Mouse (Mus musculus): ENCODE data around the gene Nrxn3. TPM values are rescaled to one million over a fixed set of nuclear protein-coding genes. Genes with fewer than 3 reads are reported as not detected.

Nrxn3 gene
- polyA plus RNA-seq, 1 experiment from 2014 or later: 53.1 TPM

DNA sequence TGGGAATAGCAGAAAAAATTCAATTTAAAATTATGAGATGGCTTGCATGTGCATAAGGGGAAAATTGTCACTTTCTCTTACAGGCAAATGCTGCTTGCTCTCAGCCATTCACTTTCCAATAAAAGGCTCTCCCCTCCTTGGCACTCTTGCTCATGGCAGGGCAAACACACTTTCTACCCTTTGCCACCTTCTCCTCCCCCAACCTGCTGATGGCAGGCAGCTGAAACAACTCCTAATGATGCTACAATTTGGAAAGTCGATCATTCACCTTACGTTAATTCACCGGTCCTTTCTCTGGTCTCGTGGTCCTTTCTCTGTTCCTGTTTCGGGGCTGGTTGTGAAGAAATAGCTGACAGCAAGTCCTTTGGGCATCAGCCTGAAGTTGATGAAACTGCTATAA lies 1091.0 kb downstream of the Nrxn3 start:
- H3K9ac ChIP-seq: no peak overlapping the region
- peak overlapping the region; percentile 72 for H3K4me2 ChIP-seq (replicated peaks)
- no peaks in the 10 kb centered on the region for H3K36me3 ChIP-seq
- H3K27me3 ChIP-seq: peaks cover 19% of the 10 kb centered on the region; the same call in 1 of the 2 replicates
- no peak overlapping the region for H3K27ac ChIP-seq
- H3K4me1 ChIP-seq: peaks cover 30% of the 10 kb centered on the region
- no peak for ATAC-seq (ENCODE audit: low FRiP score)
- 64% methylated on average over 5 of the region's 5 CpGs for WGBS
- peak overlapping the region; percentile 46 for H3K4me3 ChIP-seq
- H3K9me3 ChIP-seq (replicated peaks): no peaks in the 10 kb centered on the region

DNA sequence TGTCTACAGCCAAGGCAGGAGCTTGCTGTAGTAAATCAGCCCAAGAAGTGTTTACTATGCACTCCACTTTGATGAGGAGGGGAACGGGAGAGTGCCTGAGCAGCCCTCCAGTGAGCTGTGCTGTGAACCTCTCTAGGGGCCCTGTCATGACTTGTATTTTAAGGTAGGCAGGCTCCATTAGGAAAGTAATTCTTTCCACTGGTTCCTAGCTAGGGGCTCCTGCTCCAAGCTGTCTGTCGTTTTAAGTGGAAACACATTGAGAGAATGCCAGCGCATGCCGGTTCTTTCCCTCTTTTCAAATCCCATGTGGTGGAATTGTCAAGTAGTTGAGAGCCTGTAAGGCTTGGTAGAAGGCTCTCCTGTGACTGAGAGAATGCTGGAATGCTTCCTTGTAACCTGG lies 1091.9 kb downstream of the Nrxn3 start:
- H3K9ac ChIP-seq: no peak overlapping the region
- no peak for ATAC-seq (ENCODE audit: low FRiP score)
- H3K4me3 ChIP-seq: no peak overlapping the region
- H3K4me2 ChIP-seq (replicated peaks): peak overlapping the region; percentile 21; the same call in 1 of the 2 replicates
- H3K27ac ChIP-seq: peak overlapping the region; percentile 8; the same call in 1 of the 2 replicates
- H3K36me3 ChIP-seq: no peaks in the 10 kb centered on the region
- H3K27me3 ChIP-seq: peaks cover 19% of the 10 kb centered on the region; the same call in 1 of the 2 replicates
- H3K9me3 ChIP-seq (replicated peaks): no peaks in the 10 kb centered on the region
- H3K4me1 ChIP-seq: peaks cover 30% of the 10 kb centered on the region
- WGBS: 29% methylated on average over 4 of the region's 4 CpGs

DNA sequence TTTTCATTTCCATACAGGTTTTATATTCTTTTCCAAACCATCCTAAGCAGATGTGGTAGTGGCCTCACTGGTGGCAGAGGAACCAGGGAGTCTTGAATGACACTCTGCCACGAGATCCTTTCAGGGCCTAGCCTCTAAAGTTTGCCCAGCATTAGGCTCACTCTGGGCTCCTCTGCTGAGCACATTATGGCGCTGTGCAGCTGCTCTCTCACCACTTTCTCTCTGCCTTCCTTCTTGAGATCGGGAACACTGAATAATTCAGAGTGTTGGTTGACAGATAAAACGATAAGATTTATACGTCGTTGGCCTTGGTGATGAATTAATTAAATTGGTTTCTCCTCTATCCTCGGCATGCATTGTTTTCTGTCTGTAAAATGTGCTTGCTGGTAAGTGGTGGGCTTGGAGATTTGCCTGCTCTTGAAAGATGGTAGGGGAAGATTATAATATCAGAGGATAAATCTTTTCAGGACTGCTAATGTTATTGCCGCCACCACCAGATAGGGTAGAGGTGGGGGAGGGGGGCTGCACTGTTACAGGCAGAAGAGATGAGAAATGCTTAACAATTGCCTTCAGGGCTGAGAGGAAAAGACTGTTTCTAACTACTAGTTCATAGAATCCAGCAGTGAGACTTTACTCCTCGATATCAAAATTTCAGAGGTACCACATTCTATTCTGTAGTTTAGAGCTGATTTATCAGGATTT lies 1094.5 kb downstream of the Nrxn3 start:
- peaks cover 27% of the 10 kb centered on the region for H3K4me1 ChIP-seq
- peaks cover 15% of the 10 kb centered on the region; the same call in 1 of the 2 replicates for H3K27me3 ChIP-seq
- H3K9ac ChIP-seq: no peak overlapping the region
- H3K36me3 ChIP-seq: no peaks in the 10 kb centered on the region
- H3K9me3 ChIP-seq (replicated peaks): no peaks in the 10 kb centered on the region
- H3K4me2 ChIP-seq (replicated peaks): 0 out of 2 replicates have a peak overlapping the region, but pooled peaks have one; percentile 13
- WGBS: 62% methylated on average over 9 of the region's 9 CpGs
- H3K4me3 ChIP-seq: no peak overlapping the region
- 0 out of 2 replicates have a peak, but pooled peaks have one; percentile 33 for ATAC-seq (ENCODE audit: low FRiP score)
- H3K27ac ChIP-seq: no peak overlapping the region; the same call in 1 of the 2 replicates

DNA sequence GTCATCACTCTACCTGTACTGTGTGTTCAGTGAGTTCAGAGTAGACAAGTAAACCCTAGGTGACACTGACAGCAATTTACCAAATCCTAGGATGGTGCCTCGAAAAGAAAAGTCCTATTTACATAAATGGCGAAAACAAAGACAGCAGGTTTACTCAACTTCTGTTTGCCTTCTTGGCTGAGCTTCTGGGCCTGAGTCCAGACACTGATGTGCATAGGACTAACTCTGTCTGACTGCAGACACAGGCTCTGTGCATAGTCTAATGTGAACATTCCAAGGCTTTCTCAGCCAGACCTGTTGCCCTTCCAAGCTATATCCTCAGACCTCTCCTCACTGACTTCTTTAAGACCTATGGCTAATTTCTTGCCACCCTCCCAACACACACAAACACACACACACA lies 1095.5 kb downstream of the Nrxn3 start:
- Histone ChIP-seq H3K9me3 (replicated peaks) (no peaks in the 10 kb centered on the region), H3K4me1 (peaks cover 23% of the 10 kb centered on the region), H3K27me3 (peaks cover 8% of the 10 kb centered on the region; the same call in 1 of the 2 replicates), H3K27ac (no peak overlapping the region), H3K9ac (no peak overlapping the region), H3K4me2 (replicated peaks) (no peak overlapping the region), H3K36me3 (no peaks in the 10 kb centered on the region), H3K4me3 (no peak overlapping the region)
- no peak for ATAC-seq (ENCODE audit: low FRiP score)
- 86% methylated on average over 2 of the region's 2 CpGs for WGBS

DNA sequence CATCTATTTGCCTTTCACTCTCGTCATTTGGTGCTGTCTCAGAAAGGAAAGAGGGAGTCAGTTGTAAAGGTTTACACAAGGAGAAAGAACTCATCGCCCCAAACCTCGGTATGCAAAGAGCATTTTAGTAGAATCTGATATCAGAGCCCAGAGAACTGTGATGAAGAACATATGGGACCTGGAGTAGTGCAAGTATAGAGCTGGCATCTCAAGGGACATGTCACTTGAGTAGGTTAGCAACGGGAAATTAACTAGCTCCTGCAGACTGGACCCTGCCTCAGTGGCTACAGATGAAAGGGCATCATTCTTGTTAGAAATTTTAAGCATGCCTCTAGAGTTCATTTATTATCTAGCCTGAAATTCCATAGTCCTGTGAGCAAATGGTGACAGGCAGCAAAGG lies 1099.5 kb downstream of the Nrxn3 start:
- Histone ChIP-seq H3K27me3 (no peaks in the 10 kb centered on the region), H3K9ac (no peak overlapping the region), H3K27ac (peak overlapping the region; percentile 30; the same call in 1 of the 2 replicates), H3K4me3 (no peak overlapping the region), H3K9me3 (replicated peaks) (no peaks in the 10 kb centered on the region), H3K4me2 (replicated peaks) (no peak overlapping the region), H3K36me3 (no peaks in the 10 kb centered on the region), H3K4me1 (peaks cover 11% of the 10 kb centered on the region)
- 19% methylated on average over 4 of the region's 4 CpGs for WGBS
- peak; percentile 46; the same call in 1 of the 2 replicates for ATAC-seq (ENCODE audit: low FRiP score)

DNA sequence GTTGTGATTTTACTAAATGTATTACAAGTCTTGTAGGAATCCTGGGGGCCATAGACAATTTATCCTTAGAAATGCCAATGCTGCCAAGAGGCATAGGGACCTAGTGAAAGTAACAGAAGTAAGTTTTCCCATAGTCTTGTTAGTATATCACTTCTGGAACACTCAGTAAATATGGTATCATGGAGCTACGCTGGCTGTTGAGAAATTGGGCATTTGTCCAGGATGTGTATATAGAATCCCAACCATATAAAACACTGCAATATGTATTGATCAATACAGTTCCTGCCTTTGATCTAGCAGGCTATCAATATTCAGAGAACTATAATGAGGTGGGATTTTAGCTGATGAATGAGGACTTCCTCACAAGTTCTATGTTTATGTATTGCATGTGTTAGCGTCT lies 1107.3 kb downstream of the Nrxn3 start:
- no peak overlapping the region for H3K4me2 ChIP-seq (replicated peaks)
- no peaks in the 10 kb centered on the region for H3K27me3 ChIP-seq
- no peaks in the 10 kb centered on the region for H3K36me3 ChIP-seq
- H3K4me3 ChIP-seq: no peak overlapping the region
- 92% methylated on average over 2 of the region's 2 CpGs for WGBS
- H3K4me1 ChIP-seq: no peaks in the 10 kb centered on the region
- no peak overlapping the region for H3K27ac ChIP-seq
- no peaks in the 10 kb centered on the region for H3K9me3 ChIP-seq (replicated peaks)
- ATAC-seq (ENCODE audit: low FRiP score): no peak
- no peak overlapping the region for H3K9ac ChIP-seq

DNA sequence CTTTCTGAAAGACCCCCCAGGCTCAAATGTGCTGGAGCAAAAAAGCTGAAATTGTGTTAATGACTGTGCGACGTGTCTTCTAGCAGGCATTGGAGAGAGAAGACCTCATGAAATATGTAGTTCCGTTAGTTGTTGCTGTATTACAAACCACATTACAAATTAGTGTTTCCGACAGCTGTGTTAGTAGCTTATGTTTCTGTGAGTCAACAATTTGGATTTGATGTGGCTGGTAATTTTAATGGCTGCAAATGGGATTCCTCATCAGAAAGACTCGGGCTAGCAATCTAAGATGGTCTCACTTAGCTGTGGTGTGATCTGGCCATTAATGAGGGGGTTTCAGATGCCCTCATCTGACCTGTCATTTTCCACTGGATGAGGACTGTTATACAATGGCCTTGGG lies 1107.7 kb downstream of the Nrxn3 start:
- no peak overlapping the region for H3K4me2 ChIP-seq (replicated peaks)
- no peak overlapping the region for H3K4me3 ChIP-seq
- no peaks in the 10 kb centered on the region for H3K27me3 ChIP-seq
- no peak overlapping the region for H3K27ac ChIP-seq
- H3K4me1 ChIP-seq: no peaks in the 10 kb centered on the region
- H3K36me3 ChIP-seq: no peaks in the 10 kb centered on the region
- WGBS: 88% methylated on average over 5 of the region's 5 CpGs
- H3K9ac ChIP-seq: no peak overlapping the region
- ATAC-seq (ENCODE audit: low FRiP score): no peak
- H3K9me3 ChIP-seq (replicated peaks): no peaks in the 10 kb centered on the region

DNA sequence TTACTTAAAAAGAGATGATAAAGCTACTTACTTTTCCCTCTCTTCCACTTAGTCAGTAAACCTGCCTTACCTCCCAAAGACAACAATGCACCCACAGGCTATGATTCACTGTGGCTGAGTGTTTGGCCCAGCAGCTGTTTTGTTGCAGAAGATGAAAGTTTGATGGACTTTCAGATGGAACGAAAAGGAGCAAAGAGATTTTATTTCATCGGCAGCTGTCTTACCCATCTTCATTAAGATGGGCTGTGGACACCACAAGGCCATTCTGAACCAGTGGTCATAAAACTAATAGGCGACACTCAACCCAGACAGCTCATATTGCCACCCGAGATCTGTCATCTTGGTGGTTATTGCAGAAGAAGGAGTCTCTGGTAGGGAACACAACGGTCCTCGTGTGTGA lies 1108.6 kb downstream of the Nrxn3 start:
- H3K27me3 ChIP-seq: no peaks in the 10 kb centered on the region
- H3K9ac ChIP-seq: no peak overlapping the region
- no peak overlapping the region for H3K27ac ChIP-seq
- H3K4me2 ChIP-seq (replicated peaks): no peak overlapping the region
- no peaks in the 10 kb centered on the region for H3K9me3 ChIP-seq (replicated peaks)
- no peaks in the 10 kb centered on the region for H3K4me1 ChIP-seq
- no peaks in the 10 kb centered on the region for H3K36me3 ChIP-seq
- 92% methylated on average over 6 of the region's 6 CpGs for WGBS
- no peak overlapping the region for H3K4me3 ChIP-seq
- no peak for ATAC-seq (ENCODE audit: low FRiP score)

DNA sequence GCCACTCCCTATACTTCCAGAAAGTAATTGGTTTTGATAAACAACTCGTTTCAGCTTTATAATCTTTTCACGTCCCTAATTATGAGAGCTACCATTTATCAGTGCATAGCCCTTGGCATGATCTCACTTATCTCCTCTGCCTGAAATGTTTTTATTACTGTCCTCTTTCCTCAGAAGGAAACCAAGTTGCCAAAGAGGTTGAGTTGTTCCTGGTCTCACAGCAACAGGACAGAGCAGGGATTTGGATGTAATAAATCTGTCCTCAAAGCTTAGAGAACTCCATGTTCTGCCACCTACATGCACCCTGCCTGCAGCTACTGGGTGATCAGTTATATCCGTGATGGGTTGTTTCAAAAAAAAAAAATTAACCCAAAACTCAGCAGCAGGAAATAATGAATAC lies 1113.6 kb downstream of the Nrxn3 start:
- H3K27me3 ChIP-seq: no peaks in the 10 kb centered on the region
- ATAC-seq (ENCODE audit: low FRiP score): no peak
- H3K4me2 ChIP-seq (replicated peaks): no peak overlapping the region
- H3K9ac ChIP-seq: no peak overlapping the region
- WGBS: 79% methylated on average over 3 of the region's 3 CpGs
- no peaks in the 10 kb centered on the region for H3K9me3 ChIP-seq (replicated peaks)
- H3K4me1 ChIP-seq: no peaks in the 10 kb centered on the region
- H3K4me3 ChIP-seq: no peak overlapping the region
- no peaks in the 10 kb centered on the region for H3K36me3 ChIP-seq
- no peak overlapping the region for H3K27ac ChIP-seq

DNA sequence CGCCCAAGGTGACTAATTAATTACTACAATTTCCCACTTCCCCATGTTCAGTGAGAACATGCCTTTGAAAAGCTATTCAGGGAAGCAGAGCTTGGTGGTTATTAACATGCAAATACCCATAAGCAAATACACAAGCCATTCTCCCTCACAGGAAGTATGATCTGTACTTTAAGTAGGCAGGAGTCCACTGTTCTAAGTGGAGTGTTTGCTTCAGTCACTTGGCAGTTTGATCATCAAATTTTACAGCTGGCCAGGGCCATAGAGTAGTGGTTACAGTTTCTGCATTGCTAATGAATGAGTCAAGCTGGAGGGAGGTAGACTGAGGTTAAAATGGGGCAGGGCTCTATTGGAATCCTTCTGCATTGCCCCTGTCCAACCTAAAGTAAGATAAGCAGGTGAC lies 1120.2 kb downstream of the Nrxn3 start:
- 97% methylated on average over 1 of the region's 1 CpGs for WGBS
- Histone ChIP-seq H3K27ac (no peak overlapping the region), H3K9ac (no peak overlapping the region), H3K27me3 (no peaks in the 10 kb centered on the region), H3K9me3 (replicated peaks) (no peaks in the 10 kb centered on the region), H3K4me1 (no peaks in the 10 kb centered on the region), H3K4me3 (no peak overlapping the region), H3K4me2 (replicated peaks) (no peak overlapping the region), H3K36me3 (no peaks in the 10 kb centered on the region)
- ATAC-seq (ENCODE audit: low FRiP score): no peak

DNA sequence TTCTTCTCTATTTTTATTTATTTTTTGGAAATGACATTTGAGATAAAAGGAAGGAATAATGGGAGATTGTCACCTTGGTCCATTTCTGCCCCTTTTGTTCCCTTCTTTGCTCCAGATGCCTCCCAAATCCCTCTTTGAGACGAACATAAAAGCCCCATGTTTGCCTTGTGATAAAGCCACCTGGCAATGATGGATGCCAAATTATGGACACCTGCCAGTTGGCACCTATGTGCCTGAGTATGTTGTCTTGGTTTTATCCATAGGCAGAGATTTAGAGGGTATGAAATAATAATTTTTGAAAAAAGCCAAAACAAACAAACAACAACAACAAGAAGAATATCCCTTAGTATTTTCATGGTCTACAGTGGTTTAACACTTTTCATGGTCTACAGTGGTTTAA lies 1125.4 kb downstream of the Nrxn3 start:
- Histone ChIP-seq H3K27ac (no peak overlapping the region), H3K4me1 (no peaks in the 10 kb centered on the region), H3K4me3 (no peak overlapping the region), H3K9me3 (replicated peaks) (no peaks in the 10 kb centered on the region), H3K27me3 (no peaks in the 10 kb centered on the region), H3K9ac (no peak overlapping the region), H3K4me2 (replicated peaks) (no peak overlapping the region), H3K36me3 (no peaks in the 10 kb centered on the region)
- 68% methylated on average over 1 of the region's 1 CpGs for WGBS
- no peak for ATAC-seq (ENCODE audit: low FRiP score)

DNA sequence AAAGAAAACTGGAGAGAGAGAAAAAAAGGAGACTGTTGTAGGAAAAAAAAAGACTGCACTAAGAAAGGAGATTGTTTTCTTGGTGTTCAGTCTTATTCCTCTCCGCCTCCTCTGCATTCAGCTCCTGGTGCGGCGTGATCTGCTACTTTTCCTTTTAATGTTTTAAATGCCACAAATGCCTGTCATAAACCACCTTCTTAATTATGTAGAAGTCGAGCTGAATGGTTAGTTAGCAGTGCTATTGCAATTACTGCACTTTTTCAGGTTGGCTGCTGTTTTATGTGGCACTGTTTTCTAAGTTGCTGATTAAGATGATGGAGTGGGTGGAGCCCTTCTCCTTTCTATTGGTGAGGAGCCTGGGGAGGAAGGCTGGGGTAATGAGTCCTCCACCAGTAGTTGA lies 1131.7 kb downstream of the Nrxn3 start:
- H3K27ac ChIP-seq: peak overlapping the region; percentile 8; the same call in 1 of the 2 replicates
- no peak overlapping the region for H3K4me2 ChIP-seq (replicated peaks)
- ATAC-seq (ENCODE audit: low FRiP score): no peak

DNA sequence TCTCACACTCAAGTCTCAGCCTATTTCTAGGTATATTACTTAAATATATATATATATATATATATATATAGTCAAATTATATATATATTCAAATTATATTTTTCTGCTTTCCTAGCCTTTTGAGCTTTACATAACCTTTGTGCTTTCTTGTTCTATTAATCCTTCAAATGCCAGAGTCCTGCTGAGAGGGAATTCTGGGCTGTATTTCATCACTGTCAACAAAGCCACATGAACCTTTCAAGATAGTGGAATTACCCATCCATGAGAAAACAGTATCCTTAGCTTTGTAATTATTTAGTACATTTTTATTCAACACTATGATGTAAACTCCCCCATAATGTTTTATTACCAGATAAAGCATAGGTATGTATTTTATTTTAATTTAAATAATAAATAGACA lies 1144.4 kb downstream of the Nrxn3 start:
- H3K27ac ChIP-seq: no peak overlapping the region

More for the DNA sequence above, 1131.7 kb downstream of the Nrxn3 start:
- Histone ChIP-seq H3K36me3 (no peaks in the 10 kb centered on the region), H3K9me3 (replicated peaks) (no peaks in the 10 kb centered on the region), H3K4me3 (no peak overlapping the region), H3K27me3 (no peaks in the 10 kb centered on the region), H3K4me1 (peaks cover 11% of the 10 kb centered on the region), H3K9ac (no peak overlapping the region)
- WGBS: 35% methylated on average over 4 of the region's 4 CpGs

More for the DNA sequence above, 1144.4 kb downstream of the Nrxn3 start:
- no peaks in the 10 kb centered on the region for H3K4me1 ChIP-seq
- H3K9ac ChIP-seq: no peak overlapping the region
- H3K4me2 ChIP-seq (replicated peaks): no peak overlapping the region
- ATAC-seq (ENCODE audit: low FRiP score): no peak
- H3K4me3 ChIP-seq: no peak overlapping the region
- H3K27me3 ChIP-seq: no peaks in the 10 kb centered on the region
- no peaks in the 10 kb centered on the region for H3K36me3 ChIP-seq
- no peaks in the 10 kb centered on the region for H3K9me3 ChIP-seq (replicated peaks)

Measured in hindbrain, embryonic 12.5 days (tissue).